Mouse (Mus musculus): ENCODE measurements around the gene Gm28035.

DNA sequence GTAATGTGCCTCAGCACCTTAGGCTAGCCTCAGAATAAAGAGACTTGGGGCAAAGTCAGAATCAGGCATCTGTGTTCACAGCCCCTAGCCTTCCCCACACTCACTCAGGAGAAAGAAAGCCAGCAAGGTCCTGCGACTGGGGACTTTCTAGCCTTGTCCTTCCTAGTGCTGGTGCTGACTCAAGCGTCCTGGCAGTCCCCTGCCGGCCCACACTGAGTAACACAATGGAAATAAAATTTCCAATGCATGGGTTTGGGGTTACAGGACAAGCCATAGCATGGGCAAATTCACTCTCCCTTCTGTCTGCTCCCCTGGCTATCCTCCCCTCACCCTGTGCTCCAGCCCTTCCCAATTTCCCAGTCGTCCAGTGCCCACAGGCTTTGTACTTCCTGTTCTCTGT is 28.0 kb downstream of the Gm28035 start:
- TF ChIP-seq CTCF (IDR thresholded peaks at IDR 0.05; ENCODE audit: low read depth, low read length) (no peak), POLR2A (IDR thresholded peaks at IDR 0.05; ENCODE audit: borderline replicate concordance, low read depth, low read length) (no peak)

All from bone marrow macrophage, adult 2 months (primary cell).